Mouse (Mus musculus) embryonic facial prominence, embryonic 11.5 days (tissue): ENCODE data around the gene Cep135. TPM values are rescaled to one million over a fixed set of nuclear protein-coding genes. Genes with fewer than 3 reads are reported as not detected.

Experiments used
- ATAC-seq: fragments of 200-750 bp; cut with Nextera tagmentation; replicated peaks from 2 replicates; pipeline ENCODE4 v1.8.0; 2017; ENCODE audit warnings: low read depth; ENCODE audit not compliant: insufficient number of reproducible peaks, low FRiP score, low TSS enrichment
- DNase-seq: peaks from one replicate; pipeline ENCODE4 v3.0.0-alpha.2; 2015; ENCODE audit warnings: low spot score
- H3K27ac ChIP-seq: fragments of 300-500 bp; sonication (generic); replicated peaks from 2 replicates; pipeline ENCODE4 v1.5.1; 2014; ENCODE audit warnings: mild to moderate bottlenecking, low read depth, low read length, control low read depth
- H3K27me3 ChIP-seq: fragments of 300-500 bp; sonication (generic); 2 replicates; pipeline ENCODE4 v1.6.1; 2014; ENCODE audit warnings: mild to moderate bottlenecking, low read length, moderate library complexity, mixed read lengths; ENCODE audit not compliant: control insufficient read depth, insufficient read depth
- H3K36me3 ChIP-seq: fragments of 300-500 bp; sonication (generic); replicated peaks from 2 replicates; pipeline ENCODE4 v1.6.1; 2014; ENCODE audit warnings: low read depth, mild to moderate bottlenecking, low read length, moderate library complexity, mixed read lengths; ENCODE audit not compliant: control insufficient read depth, insufficient read depth
- H3K4me1 ChIP-seq: fragments of 300-500 bp; sonication (generic); 2 replicates; pipeline ENCODE4 v1.6.1; 2014; ENCODE audit warnings: low read length, mixed read lengths; ENCODE audit not compliant: control insufficient read depth, insufficient read depth
- H3K4me2 ChIP-seq: fragments of 300-500 bp; sonication (generic); 2 replicates; pipeline ENCODE4 v1.6.1; 2014; ENCODE audit warnings: low read depth, mild to moderate bottlenecking, control low read depth, low read length, moderate library complexity
- H3K4me3 ChIP-seq: fragments of 300-500 bp; sonication (generic); 2 replicates; pipeline ENCODE4 v1.5.1; 2014; ENCODE audit warnings: low read depth, low read length, control low read depth
- H3K9ac ChIP-seq: fragments of 300-500 bp; sonication (generic); replicated peaks from 2 replicates; pipeline ENCODE4 v1.6.1; 2014; ENCODE audit warnings: mild to moderate bottlenecking, control low read depth, low read length
- H3K9me3 ChIP-seq: fragments of 300-500 bp; sonication (generic); replicated peaks from 2 replicates; pipeline ENCODE4 v1.6.1; 2016; ENCODE audit warnings: mild to moderate bottlenecking, low read length, inconsistent platforms, mixed read lengths; ENCODE audit not compliant: control insufficient read depth
- WGBS: fragments of 180-500 bp; shearing (Covaris S2); extraction: QIAGEN DNeasy Blood & Tissue Kit; methylation state at CpG from one replicate; pipeline ENCODE4 v1.1.7; 2014; 5-methylcytosine and 5-hydroxymethylcytosine counted together
- polyA plus RNA-seq: library from polyadenylated mRNA; unstranded; fragments of >200 nt; fragmentation: Nextera tagmentation; extraction: Ambion mirVana; gene quantifications from 2 replicates; pipeline ENCODE4 v1.2.1, GENCODE M21; 2014

The Cep135 gene
- polyA plus RNA-seq, 1 experiment from 2014 or later = 13.3 TPM

DNA sequence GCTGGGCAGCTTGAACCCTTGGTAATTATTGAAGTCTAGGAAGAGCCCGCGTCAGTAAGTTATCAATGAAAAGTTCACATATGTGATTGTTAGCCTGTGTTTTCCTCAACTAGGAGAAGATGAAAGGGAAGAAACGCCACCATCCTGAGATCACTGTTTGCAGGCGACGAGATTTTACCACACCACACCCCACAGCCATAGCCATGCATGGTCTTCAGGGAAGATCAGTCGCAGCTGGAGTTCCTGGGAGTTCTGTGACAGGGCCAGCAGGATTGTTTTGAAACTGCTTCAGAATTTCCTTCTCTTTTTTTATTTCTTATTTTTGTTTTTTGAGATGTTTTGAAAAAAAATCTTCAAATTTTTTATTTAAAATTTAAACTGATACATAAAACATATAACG is 76.4 kb downstream of the Cep135 start:
- no peaks in the 10 kb centered on the region for H3K4me1 ChIP-seq
- WGBS = 82% methylated on average over 7 of the region's 7 CpGs
- no peak overlapping the region for H3K27ac ChIP-seq
- no peaks in the 10 kb centered on the region for H3K27me3 ChIP-seq
- no peak for ATAC-seq
- no peak overlapping the region for H3K9ac ChIP-seq
- H3K4me3 ChIP-seq = no peak overlapping the region
- H3K36me3 ChIP-seq = no peaks in the 10 kb centered on the region
- DNase-seq = no peak
- H3K9me3 ChIP-seq = no peaks in the 10 kb centered on the region
- H3K4me2 ChIP-seq = no peak overlapping the region

DNA sequence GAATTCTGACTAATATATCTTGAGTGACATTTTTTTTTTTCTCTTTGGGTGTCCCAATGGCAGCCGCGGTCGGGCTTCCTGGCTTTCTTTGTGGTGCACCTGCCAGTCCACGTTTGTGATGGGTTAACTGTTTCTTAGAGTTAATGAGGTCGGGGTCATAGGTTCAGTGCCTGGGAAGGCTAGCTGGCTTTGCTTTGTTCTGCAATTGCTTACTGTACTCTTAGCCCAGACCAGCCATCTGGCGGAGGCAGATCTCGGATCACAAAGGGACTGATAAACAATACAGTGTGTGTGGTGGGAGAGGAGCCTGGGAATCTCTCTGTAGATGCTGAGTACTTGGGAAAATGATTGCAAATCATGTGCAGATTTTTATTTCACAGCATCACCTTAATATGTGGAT is 76.9 kb downstream of the Cep135 start:
- Histone ChIP-seq H3K4me1 (no peaks in the 10 kb centered on the region), H3K4me3 (no peak overlapping the region), H3K9ac (no peak overlapping the region), H3K27me3 (no peaks in the 10 kb centered on the region), H3K4me2 (no peak overlapping the region), H3K9me3 (no peaks in the 10 kb centered on the region), H3K36me3 (no peaks in the 10 kb centered on the region), H3K27ac (no peak overlapping the region)
- WGBS = 32% methylated on average over 7 of the region's 7 CpGs
- ATAC-seq (peak; percentile 77; the same call in 1 of the 2 replicates), DNase-seq (peak; percentile 49)

DNA sequence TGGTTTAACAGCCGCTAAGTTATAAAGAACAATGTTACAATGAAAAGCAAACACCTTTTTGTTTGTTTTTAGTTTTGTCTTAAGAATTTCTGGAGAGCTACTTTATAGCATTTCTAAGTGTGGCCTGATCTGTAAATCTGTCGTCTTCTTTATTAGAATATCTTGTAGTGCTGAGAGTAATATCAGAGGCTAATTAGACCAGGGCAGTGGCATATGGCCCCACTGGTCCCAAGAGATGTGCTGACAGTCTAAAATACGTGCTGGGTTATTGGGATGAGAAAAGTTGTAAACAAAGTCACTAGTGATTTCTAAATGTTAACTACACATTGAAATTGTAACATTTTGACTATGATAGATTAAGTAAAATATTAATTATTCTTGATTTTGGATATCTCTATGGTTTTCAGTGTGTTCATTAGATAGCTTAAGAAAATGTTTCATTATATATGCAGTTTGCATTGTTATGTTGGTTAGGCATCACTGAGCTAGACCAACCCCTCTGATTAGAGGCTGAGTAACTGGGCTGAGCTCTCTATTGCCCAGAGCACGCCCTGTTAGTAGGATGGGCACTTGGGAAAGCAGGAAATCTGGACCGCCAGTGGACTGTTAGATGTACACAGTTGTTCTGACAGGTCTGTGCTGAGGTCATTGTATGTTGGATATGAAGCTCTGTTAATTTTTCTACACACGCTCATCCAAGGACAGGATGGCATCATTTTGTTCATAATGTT is 77.7 kb downstream of the Cep135 start:
- Histone ChIP-seq H3K27ac (no peak overlapping the region), H3K4me2 (no peak overlapping the region), H3K4me3 (no peak overlapping the region), H3K9ac (no peak overlapping the region), H3K4me1 (no peaks in the 10 kb centered on the region), H3K9me3 (no peaks in the 10 kb centered on the region), H3K27me3 (no peaks in the 10 kb centered on the region), H3K36me3 (no peaks in the 10 kb centered on the region)
- no peak for DNase-seq
- 78% methylated on average over 6 of the region's 6 CpGs for WGBS
- ATAC-seq = no peak

DNA sequence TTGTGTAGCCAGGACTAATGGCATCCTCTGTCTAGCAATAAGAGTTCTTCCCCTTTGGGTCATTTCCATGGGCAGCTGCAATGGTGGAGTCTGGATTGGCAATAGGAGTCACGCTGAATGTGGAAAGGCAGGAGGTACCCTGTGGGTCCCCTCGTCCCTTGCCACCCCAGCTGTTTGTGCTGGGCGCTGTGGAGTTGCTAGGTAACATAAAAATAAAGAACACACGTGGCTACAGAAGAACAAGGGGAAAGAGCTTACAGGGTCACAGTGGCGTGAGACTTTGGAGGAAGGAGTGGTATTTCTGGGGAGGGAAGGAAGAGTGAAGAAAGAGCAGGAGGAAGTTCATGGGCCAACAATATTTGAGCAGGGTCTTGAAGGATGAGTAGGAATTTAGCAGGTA is 79.6 kb downstream of the Cep135 start:
- no peak overlapping the region for H3K27ac ChIP-seq
- DNase-seq (no peak), ATAC-seq (no peak)
- H3K36me3 ChIP-seq = no peaks in the 10 kb centered on the region
- H3K4me3 ChIP-seq = no peak overlapping the region
- 80% methylated on average over 5 of the region's 5 CpGs for WGBS
- H3K27me3 ChIP-seq = no peaks in the 10 kb centered on the region
- H3K9me3 ChIP-seq = no peaks in the 10 kb centered on the region
- H3K4me2 ChIP-seq = no peak overlapping the region
- no peak overlapping the region for H3K9ac ChIP-seq
- no peaks in the 10 kb centered on the region for H3K4me1 ChIP-seq

DNA sequence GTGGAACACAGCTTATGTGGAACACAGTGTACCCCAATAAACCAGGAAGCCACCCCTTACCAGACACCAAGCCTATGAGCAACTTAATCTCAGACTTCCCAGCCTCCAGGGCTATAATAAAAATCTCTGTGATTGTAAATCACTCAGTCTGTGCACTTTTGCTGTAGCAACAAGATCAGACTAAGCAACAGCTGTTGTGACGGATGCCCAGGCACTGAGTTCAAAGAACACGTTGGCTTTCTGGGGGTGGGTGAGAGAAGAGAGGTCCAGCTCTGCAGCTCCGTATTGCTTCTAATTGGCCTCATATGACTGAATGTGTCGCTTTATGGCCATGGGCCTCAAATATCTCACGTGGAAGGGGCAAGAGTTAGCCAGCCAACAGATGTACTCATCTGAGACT is 80.0 kb downstream of the Cep135 start:
- no peak for DNase-seq
- no peaks in the 10 kb centered on the region for H3K4me1 ChIP-seq
- ATAC-seq = no peak
- no peaks in the 10 kb centered on the region for H3K27me3 ChIP-seq
- no peak overlapping the region for H3K27ac ChIP-seq
- no peaks in the 10 kb centered on the region for H3K9me3 ChIP-seq
- H3K9ac ChIP-seq = no peak overlapping the region
- H3K4me3 ChIP-seq = no peak overlapping the region
- H3K4me2 ChIP-seq = no peak overlapping the region
- WGBS = 90% methylated on average over 5 of the region's 5 CpGs
- H3K36me3 ChIP-seq = no peaks in the 10 kb centered on the region

DNA sequence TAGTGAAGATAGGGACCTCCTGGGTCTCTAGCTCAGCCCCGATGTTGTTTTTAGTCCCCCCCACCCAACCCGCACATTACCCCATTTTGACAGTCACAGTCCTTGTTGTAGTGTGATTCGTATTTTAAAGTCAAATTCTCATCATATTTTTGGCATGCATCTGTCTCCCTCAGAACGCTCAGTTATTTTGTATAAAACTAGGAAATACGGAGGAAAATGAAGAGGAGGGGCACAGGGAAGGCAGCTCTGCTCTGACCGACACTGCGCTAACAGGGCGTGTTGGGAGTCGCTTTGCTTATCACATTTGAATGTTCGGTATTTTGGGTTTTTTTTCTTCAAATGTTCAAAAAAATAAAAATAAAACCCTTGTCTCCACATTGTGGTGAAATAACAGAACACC is 81.7 kb downstream of the Cep135 start:
- no peaks in the 10 kb centered on the region for H3K36me3 ChIP-seq
- no peaks in the 10 kb centered on the region for H3K4me1 ChIP-seq
- H3K9me3 ChIP-seq = no peaks in the 10 kb centered on the region
- no peak overlapping the region for H3K4me3 ChIP-seq
- no peak overlapping the region for H3K9ac ChIP-seq
- no peak for ATAC-seq
- no peak overlapping the region for H3K4me2 ChIP-seq
- H3K27me3 ChIP-seq = no peaks in the 10 kb centered on the region
- no peak for DNase-seq
- H3K27ac ChIP-seq = no peak overlapping the region
- WGBS = 93% methylated on average over 10 of the region's 10 CpGs

DNA sequence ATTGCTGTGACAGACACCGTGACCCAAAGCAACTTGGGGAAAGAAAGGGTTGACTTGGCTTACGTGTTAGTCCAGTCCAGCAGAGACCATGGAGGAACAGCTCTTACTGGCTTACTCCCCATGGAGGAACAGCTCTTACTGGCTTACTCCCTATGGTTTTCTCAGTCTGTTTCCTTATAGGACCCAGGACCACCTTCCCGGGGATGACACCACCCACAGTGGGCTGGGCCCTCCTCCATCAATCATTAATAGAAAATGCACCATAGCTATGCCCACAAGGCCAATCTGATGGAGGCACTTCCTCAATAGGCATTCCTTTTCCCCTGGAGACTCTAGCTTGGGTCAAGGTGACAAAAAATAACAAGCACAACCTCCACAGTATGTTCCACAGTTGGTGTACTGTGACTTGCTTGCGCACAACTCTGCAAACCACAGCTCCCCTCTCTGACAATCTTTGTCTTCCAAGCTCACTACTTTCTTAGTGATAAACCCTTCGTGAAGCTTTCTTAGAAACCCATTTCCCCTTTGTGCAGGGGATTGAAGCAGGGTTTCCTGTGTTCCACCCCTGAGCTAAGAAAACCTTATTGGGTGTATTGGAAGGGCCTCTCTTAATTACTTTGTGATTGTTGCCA is 85.6 kb downstream of the Cep135 start:
- Histone ChIP-seq H3K36me3 (no peaks in the 10 kb centered on the region; the same call in 1 of the 2 replicates), H3K27me3 (no peaks in the 10 kb centered on the region), H3K9me3 (no peaks in the 10 kb centered on the region), H3K4me1 (no peaks in the 10 kb centered on the region), H3K27ac (no peak overlapping the region), H3K4me2 (no peak overlapping the region), H3K9ac (no peak overlapping the region), H3K4me3 (no peak overlapping the region)
- no peak for DNase-seq
- no peak for ATAC-seq
- 96% methylated on average over 5 of the region's 5 CpGs for WGBS

DNA sequence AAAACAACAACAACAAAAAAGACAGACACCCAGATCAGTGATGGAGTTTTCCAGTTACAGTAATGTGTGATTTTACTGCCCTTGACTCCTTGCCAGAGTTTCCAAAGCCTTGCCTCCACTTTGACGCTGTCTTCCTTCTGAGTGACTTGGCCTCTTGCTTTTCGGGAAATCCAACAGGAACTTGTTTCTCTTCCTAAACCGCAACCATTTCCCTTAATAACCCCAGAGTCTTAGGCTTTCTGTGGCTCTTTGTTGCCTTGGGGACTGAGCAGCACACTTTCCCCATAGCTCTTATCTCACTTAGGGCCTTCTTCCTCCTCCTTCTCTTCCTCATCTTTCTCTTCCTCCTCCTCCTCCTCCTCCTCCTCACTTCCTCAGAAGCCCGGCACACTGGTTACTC is 86.9 kb downstream of the Cep135 start:
- Histone ChIP-seq H3K4me1 (no peaks in the 10 kb centered on the region), H3K9me3 (no peaks in the 10 kb centered on the region), H3K27me3 (no peaks in the 10 kb centered on the region), H3K36me3 (no peaks in the 10 kb centered on the region; the same call in 1 of the 2 replicates), H3K4me2 (no peak overlapping the region), H3K27ac (no peak overlapping the region), H3K9ac (no peak overlapping the region), H3K4me3 (no peak overlapping the region)
- DNase-seq (no peak), ATAC-seq (no peak)
- WGBS = 77% methylated on average over 4 of the region's 4 CpGs
